Mouse (Mus musculus) limb, embryonic 10.5 days (tissue): ENCODE measurements around the gene Jade1. TPM values are rescaled to one million over a fixed set of nuclear protein-coding genes. Genes with fewer than 3 reads are reported as not detected.

Experiments
- DNase-seq: peaks from one replicate; pipeline ENCODE4 v3.0.0-alpha.2; 2017; ENCODE audit warnings: low spot score
- H3K27ac ChIP-seq: fragments of 300-500 bp; sonication (generic); 2 replicates; pipeline ENCODE4 v1.5.1; 2016; ENCODE audit warnings: mild to moderate bottlenecking
- H3K27me3 ChIP-seq: fragments of 300-500 bp; sonication (generic); 2 replicates; pipeline ENCODE4 v1.6.1; 2016; ENCODE audit warnings: low read depth, mild to moderate bottlenecking; ENCODE audit not compliant: poor library complexity, severe bottlenecking
- H3K36me3 ChIP-seq: fragments of 300-500 bp; sonication (generic); 2 replicates; pipeline ENCODE4 v1.6.1; 2016; ENCODE audit warnings: mild to moderate bottlenecking, moderate library complexity
- H3K4me1 ChIP-seq: fragments of 300-500 bp; sonication (generic); 2 replicates; pipeline ENCODE4 v1.6.1; 2016
- H3K4me3 ChIP-seq: fragments of 300-500 bp; sonication (generic); 2 replicates; pipeline ENCODE4 v1.5.1; 2016; ENCODE audit warnings: mild to moderate bottlenecking, moderate library complexity
- H3K9me3 ChIP-seq: fragments of 300-500 bp; sonication (generic); replicated peaks from 2 replicates; pipeline ENCODE4 v1.6.1; 2016; ENCODE audit warnings: mild to moderate bottlenecking
- WGBS: fragments of 180-500 bp; shearing (Covaris S2); methylation state at CpG from one replicate; pipeline ENCODE4 v1.1.7; 2016; 5-methylcytosine and 5-hydroxymethylcytosine counted together
- polyA plus RNA-seq: library from polyadenylated mRNA; unstranded; fragments of >200 nt; fragmentation: Nextera tagmentation; extraction: Ambion mirVana; gene quantifications from 2 replicates; pipeline ENCODE4 v1.2.1, GENCODE M21; 2016

Jade1 gene
- 16.4 and 17.6 TPM in 2 replicates for polyA plus RNA-seq

GRCm38 (mm10) chr3:41555491-41556381 is at the start of gene Jade1:
Jade1 (plus strand) TSS chr3:41555731.
- Histone ChIP-seq H3K27me3 (no peaks in the 10 kb centered on the region), H3K4me3 (no peak within 1 kb of the TSS), H3K36me3 (no peaks in the 10 kb centered on the region), H3K27ac (no peak within 1 kb of the TSS), H3K9me3 (no peaks in the 10 kb centered on the region), H3K4me1 (no peaks in the 10 kb centered on the region)
- DNase-seq: no peak
- 95% methylated on average over 36 of the region's 36 CpGs for WGBS

GRCm38 (mm10) chr3:41509441-41509840 is 46.1 kb upstream of the Jade1 start:
- DNase-seq: no peak
- peaks cover 11% of the 10 kb centered on the region for H3K4me1 ChIP-seq
- no peaks in the 10 kb centered on the region for H3K36me3 ChIP-seq
- H3K27ac ChIP-seq: no peak overlapping the region
- no peaks in the 10 kb centered on the region for H3K9me3 ChIP-seq
- 87% methylated on average over 2 of the region's 2 CpGs for WGBS
- H3K27me3 ChIP-seq: no peaks in the 10 kb centered on the region
- H3K4me3 ChIP-seq: no peak overlapping the region

DNA sequence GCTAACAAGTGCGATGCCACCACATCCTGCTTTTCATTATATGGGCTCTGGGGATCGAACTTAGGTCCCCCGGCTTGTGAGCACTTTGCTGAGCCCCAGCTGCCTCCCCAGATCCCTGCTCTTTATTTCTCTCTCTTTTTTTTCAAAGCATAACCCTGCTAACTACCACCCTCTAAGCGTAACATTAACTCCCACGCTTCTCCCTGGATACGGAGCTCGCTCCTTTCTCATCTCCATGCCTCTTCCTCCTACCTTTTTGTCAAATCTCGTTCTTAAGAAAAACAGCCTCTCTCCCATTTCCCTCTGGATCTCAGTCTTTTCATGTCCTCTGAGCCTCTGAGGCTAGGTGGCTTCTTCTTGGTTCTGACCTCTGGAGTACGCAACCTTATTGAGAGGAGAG is 45.3 kb upstream of the Jade1 start:
- H3K9me3 ChIP-seq: no peaks in the 10 kb centered on the region
- H3K36me3 ChIP-seq: no peaks in the 10 kb centered on the region
- H3K4me3 ChIP-seq: no peak overlapping the region
- 82% methylated on average over 9 of the region's 9 CpGs for WGBS
- DNase-seq: no peak
- no peak overlapping the region for H3K27ac ChIP-seq
- H3K27me3 ChIP-seq: no peaks in the 10 kb centered on the region
- peaks cover 17% of the 10 kb centered on the region for H3K4me1 ChIP-seq

GRCm38 (mm10) chr3:41510750-41511149 is 44.8 kb upstream of the Jade1 start:
- WGBS: 81% methylated on average over 7 of the region's 7 CpGs
- DNase-seq: no peak
- no peak overlapping the region for H3K4me3 ChIP-seq

GRCm38 (mm10) chr3:41514003-41514402 is 41.5 kb upstream of the Jade1 start:
- H3K27ac ChIP-seq: no peak overlapping the region
- no peaks in the 10 kb centered on the region for H3K27me3 ChIP-seq
- H3K9me3 ChIP-seq: no peaks in the 10 kb centered on the region
- peaks cover 18% of the 10 kb centered on the region for H3K4me1 ChIP-seq
- no peaks in the 10 kb centered on the region for H3K36me3 ChIP-seq
- DNase-seq: no peak
- H3K4me3 ChIP-seq: no peak overlapping the region
- 81% methylated on average over 5 of the region's 5 CpGs for WGBS

More at GRCm38 (mm10) chr3:41510750-41511149, 44.8 kb upstream of the Jade1 start:
- H3K36me3 ChIP-seq: no peaks in the 10 kb centered on the region
- H3K9me3 ChIP-seq: no peaks in the 10 kb centered on the region
- H3K4me1 ChIP-seq: peaks cover 18% of the 10 kb centered on the region
- H3K27ac ChIP-seq: no peak overlapping the region
- H3K27me3 ChIP-seq: no peaks in the 10 kb centered on the region

DNA sequence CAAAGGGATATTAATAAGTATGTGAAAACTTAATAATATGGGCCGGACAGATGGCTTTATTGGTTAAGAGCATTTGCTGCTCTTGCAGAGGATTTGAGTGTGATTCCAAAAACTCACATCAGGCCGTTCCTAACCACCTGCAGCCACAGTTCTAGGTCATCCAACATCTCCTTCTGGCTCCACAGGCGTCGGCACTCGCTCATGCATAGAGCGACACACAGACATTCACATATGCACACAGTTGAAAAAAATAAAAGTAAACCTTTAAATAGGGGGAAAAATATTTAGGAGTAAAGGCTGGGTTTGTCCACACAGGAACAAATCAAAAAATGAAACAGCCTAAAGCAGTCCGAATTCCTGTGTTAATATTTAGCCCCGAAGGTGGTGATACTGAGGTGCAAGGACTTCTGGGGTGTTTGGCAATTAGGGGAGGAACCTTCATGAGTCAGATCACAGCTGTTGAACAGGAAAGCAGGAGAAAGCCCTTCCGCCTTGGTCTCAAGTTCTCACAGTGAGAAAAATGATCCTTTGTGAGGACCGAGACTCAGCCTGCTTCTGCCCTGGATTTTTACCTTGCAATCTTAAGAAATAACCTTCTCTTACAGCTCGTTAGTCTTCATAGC is 40.7 kb upstream of the Jade1 start:
- no peaks in the 10 kb centered on the region for H3K27me3 ChIP-seq
- 86% methylated on average over 11 of the region's 11 CpGs for WGBS
- peaks cover 13% of the 10 kb centered on the region for H3K4me1 ChIP-seq
- no peak overlapping the region for H3K4me3 ChIP-seq
- no peak for DNase-seq
- H3K27ac ChIP-seq: peak overlapping the region; percentile 14; the same call in 1 of the 2 replicates
- H3K9me3 ChIP-seq: no peaks in the 10 kb centered on the region
- no peaks in the 10 kb centered on the region for H3K36me3 ChIP-seq

DNA sequence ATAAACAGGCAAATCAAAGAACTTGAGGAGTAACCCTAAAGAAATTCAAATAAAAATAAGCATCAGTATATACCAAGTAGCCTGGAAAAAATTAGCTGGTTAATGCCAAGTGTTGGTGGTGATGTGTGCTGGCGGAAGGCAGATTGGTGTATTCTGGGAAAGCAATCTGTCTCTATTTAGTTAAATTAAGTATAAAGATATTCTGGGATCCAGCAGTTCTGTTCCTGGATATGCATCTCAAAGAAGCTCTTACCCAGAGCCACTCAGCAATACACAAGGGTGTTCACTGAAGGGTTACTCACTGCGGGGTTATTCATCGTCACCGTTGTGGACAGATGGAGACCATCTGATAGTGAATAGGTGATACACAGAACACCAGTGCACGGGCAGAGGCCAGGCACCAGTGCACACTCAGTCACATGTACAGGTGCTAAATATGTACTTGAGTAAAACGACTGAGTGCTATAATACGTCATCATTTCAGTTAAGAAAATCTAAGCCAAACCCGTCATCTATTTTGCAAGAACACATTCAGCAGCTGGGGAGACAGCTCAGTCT is 38.5 kb upstream of the Jade1 start:
- Histone ChIP-seq H3K27ac (no peak overlapping the region), H3K4me3 (no peak overlapping the region), H3K27me3 (no peaks in the 10 kb centered on the region), H3K36me3 (no peaks in the 10 kb centered on the region), H3K9me3 (no peaks in the 10 kb centered on the region), H3K4me1 (peaks cover 13% of the 10 kb centered on the region)
- WGBS: 89% methylated on average over 8 of the region's 8 CpGs
- DNase-seq: no peak

DNA sequence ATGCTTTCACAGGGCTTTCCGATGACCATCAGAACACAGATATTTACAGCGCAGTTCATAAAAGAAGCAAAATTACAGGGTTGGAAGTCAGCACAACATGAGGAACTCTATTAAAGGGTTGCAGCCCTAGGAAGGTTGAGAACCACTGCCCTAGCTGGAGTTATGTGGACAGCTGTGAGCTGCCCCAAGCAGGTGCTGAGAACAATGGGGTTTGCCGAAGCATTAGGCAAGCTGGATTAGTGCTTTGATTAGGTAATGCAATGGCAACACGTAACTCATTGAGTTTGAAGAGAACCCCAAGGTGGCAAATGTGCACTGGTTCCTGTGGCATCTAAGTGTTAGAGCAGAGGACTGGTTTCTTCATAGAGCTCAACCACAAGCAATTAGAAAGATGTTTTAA is 34.6 kb upstream of the Jade1 start:
- H3K27me3 ChIP-seq: no peaks in the 10 kb centered on the region
- DNase-seq: no peak
- no peaks in the 10 kb centered on the region for H3K9me3 ChIP-seq
- WGBS: 88% methylated on average over 4 of the region's 4 CpGs
- no peak overlapping the region for H3K27ac ChIP-seq
- H3K4me1 ChIP-seq: no peaks in the 10 kb centered on the region
- H3K36me3 ChIP-seq: no peaks in the 10 kb centered on the region
- no peak overlapping the region for H3K4me3 ChIP-seq

DNA sequence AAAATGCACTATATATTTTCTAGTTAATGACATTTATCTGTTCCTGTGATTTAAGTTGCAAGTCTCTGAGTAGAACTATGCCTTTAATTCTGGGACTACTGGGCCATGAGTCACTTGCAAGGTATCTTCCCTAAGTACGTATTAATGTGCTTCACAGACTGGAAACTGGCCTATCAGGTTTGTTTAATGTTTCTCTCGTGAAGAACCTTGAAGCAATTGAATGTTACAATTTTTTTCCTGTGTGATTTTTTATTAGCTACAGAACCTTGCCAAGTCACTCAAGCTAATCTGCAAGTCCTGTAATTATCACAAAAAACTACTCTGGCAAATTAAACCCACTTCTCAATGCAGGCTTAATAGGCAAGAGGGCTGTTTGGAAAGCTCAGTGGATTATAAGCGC is 33.8 kb upstream of the Jade1 start:
- Histone ChIP-seq H3K4me3 (no peak overlapping the region), H3K4me1 (no peaks in the 10 kb centered on the region), H3K27me3 (no peaks in the 10 kb centered on the region), H3K36me3 (no peaks in the 10 kb centered on the region), H3K27ac (no peak overlapping the region), H3K9me3 (no peaks in the 10 kb centered on the region)
- DNase-seq: no peak
- WGBS: 77% methylated on average over 3 of the region's 3 CpGs

DNA sequence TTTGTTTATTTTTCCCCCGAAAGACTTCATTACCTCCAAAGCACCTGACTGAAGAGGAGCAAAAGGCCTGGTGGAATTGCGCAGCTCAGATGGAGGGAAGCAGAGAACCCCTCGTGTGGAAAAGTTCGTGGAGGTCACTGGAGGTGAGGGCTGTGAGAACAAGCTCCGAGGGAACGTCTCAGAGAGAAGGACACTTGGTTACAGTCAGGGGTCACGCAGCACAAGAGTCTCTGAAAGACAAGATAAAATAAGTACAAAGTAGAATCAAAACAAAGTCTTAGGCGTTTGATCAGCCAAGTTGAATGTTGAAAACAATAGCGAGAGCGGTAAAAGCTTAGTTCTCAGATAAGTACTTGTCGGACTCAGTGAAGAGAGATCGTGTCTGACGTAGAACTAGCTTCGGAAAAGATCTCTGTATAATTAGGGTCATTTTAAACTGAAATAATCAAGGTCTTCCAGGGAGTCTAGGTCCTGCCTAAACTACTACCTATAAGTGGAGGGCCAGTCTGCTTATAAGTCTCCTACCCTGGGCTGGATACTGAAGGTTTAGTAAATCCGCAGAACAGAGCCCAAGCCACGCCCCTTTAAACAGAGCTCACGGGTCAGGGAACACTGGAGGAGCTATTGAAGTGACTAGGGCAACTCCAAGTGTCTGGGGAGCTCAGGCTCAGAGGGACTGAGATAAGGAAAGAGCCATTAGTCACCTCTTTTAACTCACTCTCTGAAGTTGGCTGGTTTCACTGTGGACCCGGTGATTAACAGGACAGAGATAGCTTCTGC is 33.1 kb upstream of the Jade1 start:
- no peaks in the 10 kb centered on the region for H3K36me3 ChIP-seq
- H3K4me3 ChIP-seq: no peak overlapping the region
- 52% methylated on average over 18 of the region's 18 CpGs for WGBS
- DNase-seq: no peak
- H3K27me3 ChIP-seq: no peaks in the 10 kb centered on the region
- no peaks in the 10 kb centered on the region for H3K9me3 ChIP-seq
- no peak overlapping the region for H3K27ac ChIP-seq
- H3K4me1 ChIP-seq: no peaks in the 10 kb centered on the region

GRCm38 (mm10) chr3:41523006-41523375 is 32.5 kb upstream of the Jade1 start:
- no peak overlapping the region for H3K4me3 ChIP-seq
- no peaks in the 10 kb centered on the region for H3K9me3 ChIP-seq
- no peak for DNase-seq
- no peaks in the 10 kb centered on the region for H3K4me1 ChIP-seq
- WGBS: 46% methylated on average over 2 of the region's 2 CpGs
- no peak overlapping the region for H3K27ac ChIP-seq
- no peaks in the 10 kb centered on the region for H3K27me3 ChIP-seq
- no peaks in the 10 kb centered on the region for H3K36me3 ChIP-seq

DNA sequence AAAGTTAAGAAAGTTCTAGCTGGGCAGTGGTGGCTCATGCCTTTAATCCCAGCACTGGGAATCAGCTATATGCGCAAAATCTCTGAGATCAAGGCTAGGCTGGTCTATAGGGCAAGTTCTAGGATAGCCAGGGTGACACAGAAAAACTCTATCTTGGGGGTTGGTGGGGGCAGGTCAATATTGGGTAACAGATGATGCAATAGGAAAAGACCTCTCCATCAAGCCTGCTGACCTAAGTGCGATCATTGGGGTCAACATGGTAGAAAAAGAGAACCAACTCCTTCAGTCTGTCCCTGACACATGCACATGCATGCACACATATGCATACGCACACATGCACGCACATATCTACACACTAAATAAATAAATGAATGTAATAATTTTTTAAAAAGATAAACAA is 32.1 kb upstream of the Jade1 start:
- DNase-seq: no peak
- 94% methylated on average over 4 of the region's 4 CpGs for WGBS
- no peak overlapping the region for H3K4me3 ChIP-seq

More for the DNA sequence above, 32.1 kb upstream of the Jade1 start:
- no peaks in the 10 kb centered on the region for H3K27me3 ChIP-seq
- no peaks in the 10 kb centered on the region for H3K4me1 ChIP-seq
- H3K27ac ChIP-seq: no peak overlapping the region
- H3K9me3 ChIP-seq: no peaks in the 10 kb centered on the region
- no peaks in the 10 kb centered on the region for H3K36me3 ChIP-seq
